Mouse (Mus musculus): ENCODE measurements around the gene Ddr2. TPM values are rescaled to one million over a fixed set of nuclear protein-coding genes. Genes with fewer than 3 reads are reported as not detected.

The Ddr2 gene
- polyA plus RNA-seq, 1 experiment from 2014 or later: 22.8 TPM

DNA sequence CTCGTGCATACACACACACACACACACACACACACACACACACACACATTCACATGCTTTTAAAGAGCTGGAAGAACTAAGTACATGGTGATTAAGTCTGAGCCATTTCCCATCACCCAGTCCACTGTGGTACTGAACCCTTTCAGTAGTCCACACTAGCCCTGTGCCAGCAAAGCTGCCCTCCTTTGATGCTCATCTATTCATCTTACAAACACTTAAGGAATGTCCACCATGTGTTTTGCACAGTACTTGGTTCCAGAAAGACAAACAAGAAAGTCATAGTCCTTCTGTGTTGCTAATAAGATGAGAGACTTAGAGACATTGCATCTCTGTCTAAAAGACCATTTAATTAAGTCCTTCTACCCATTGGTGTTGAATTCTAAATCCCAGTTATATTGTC lies 29.7 kb downstream of the Ddr2 start:
- 78% methylated on average over 1 of the region's 1 CpGs for WGBS
- H3K9me3 ChIP-seq (replicated peaks): no peaks in the 10 kb centered on the region
- H3K4me3 ChIP-seq: no peak overlapping the region
- H3K4me1 ChIP-seq: no peaks in the 10 kb centered on the region
- no peak for DNase-seq (ENCODE audit: low spot score)
- no peaks in the 10 kb centered on the region for H3K36me3 ChIP-seq
- H3K27me3 ChIP-seq (ENCODE audit: low read depth, poor library complexity, severe bottlenecking): no peaks in the 10 kb centered on the region
- no peak overlapping the region for H3K27ac ChIP-seq (replicated peaks)

DNA sequence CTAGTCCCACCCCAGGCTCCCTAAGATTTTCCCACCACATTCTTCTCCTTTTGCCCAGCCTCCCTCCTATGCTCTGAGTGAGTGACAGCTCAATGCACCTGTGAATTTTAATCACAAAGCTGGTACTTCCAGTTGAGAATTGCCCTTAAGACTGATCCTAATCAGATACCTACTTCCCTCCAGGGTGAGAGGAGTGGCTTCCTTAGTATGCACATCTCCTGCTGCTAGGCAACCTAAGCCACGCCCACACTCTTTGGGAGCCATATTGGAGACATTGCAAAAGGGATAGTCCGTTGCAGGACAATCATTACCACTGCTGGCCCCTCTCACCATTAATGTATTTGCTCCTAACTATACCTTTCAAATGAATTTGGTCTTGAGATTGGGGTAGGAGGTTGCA lies 31.1 kb downstream of the Ddr2 start:
- H3K4me1 ChIP-seq: no peaks in the 10 kb centered on the region
- no peak overlapping the region for H3K27ac ChIP-seq (replicated peaks)
- H3K27me3 ChIP-seq (ENCODE audit: low read depth, poor library complexity, severe bottlenecking): no peaks in the 10 kb centered on the region
- WGBS: 65% methylated on average over 2 of the region's 2 CpGs
- H3K4me3 ChIP-seq: no peak overlapping the region
- no peak for DNase-seq (ENCODE audit: low spot score)
- H3K9me3 ChIP-seq (replicated peaks): no peaks in the 10 kb centered on the region
- no peaks in the 10 kb centered on the region for H3K36me3 ChIP-seq

DNA sequence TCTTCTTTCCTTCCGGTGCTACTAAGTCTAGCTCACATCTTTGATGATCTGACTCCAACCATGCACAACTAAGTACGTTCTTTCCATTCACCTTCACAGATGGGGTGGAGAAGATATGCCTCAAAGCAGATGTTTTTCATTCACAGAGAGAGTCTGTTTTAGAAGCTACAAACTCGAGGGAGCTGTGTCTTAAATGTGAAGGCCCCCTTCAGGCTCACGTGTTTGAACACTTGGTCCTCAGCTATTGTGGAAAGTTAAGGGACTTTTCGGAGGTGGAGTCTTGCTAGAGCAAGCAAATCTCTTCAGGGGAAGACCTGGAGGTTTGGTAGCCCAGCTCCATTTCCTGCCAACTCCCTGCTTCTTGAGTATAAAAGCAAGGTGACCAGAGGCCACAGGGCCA lies 34.2 kb downstream of the Ddr2 start:
- Histone ChIP-seq H3K4me1 (no peaks in the 10 kb centered on the region), H3K4me3 (no peak overlapping the region), H3K27ac (replicated peaks) (no peak overlapping the region), H3K27me3 (ENCODE audit: low read depth, poor library complexity, severe bottlenecking) (no peaks in the 10 kb centered on the region), H3K9me3 (replicated peaks) (no peaks in the 10 kb centered on the region), H3K36me3 (no peaks in the 10 kb centered on the region)
- DNase-seq (ENCODE audit: low spot score): no peak
- 85% methylated on average over 5 of the region's 5 CpGs for whole genome bisulfite sequencing

GRCm38 (mm10) chr1:170073768-170074167 lies 36.8 kb downstream of the Ddr2 start:
- H3K36me3 ChIP-seq: no peaks in the 10 kb centered on the region
- WGBS: 86% methylated on average over 8 of the region's 8 CpGs
- H3K4me1 ChIP-seq: no peaks in the 10 kb centered on the region
- H3K9me3 ChIP-seq (replicated peaks): no peaks in the 10 kb centered on the region
- no peak for DNase-seq (ENCODE audit: low spot score)
- H3K27me3 ChIP-seq (ENCODE audit: low read depth, poor library complexity, severe bottlenecking): no peaks in the 10 kb centered on the region
- H3K4me3 ChIP-seq: no peak overlapping the region
- no peak overlapping the region for H3K27ac ChIP-seq (replicated peaks)

DNA sequence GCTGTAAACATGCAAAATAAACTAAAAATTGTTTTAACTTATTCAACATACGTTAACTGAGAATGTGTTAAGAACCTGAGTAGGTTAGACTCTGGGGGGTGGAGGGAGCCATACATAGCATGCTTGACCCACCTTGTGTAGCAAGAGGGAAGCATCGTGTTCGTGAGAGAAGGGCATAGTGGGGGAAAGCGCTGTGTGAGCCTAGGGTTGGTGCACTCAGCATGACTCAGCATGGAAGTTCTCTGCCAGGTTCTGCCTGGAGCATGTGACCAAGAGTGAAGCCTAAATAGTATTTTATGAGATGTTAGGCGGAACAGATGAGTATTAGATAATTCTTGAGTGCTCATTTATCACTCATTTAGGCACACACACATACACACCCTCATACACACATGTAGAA lies 41.4 kb downstream of the Ddr2 start:
- H3K4me1 ChIP-seq: no peaks in the 10 kb centered on the region; the same call in 1 of the 2 replicates
- H3K36me3 ChIP-seq: no peaks in the 10 kb centered on the region
- no peaks in the 10 kb centered on the region for H3K27me3 ChIP-seq (ENCODE audit: low read depth, poor library complexity, severe bottlenecking)
- no peak for DNase-seq (ENCODE audit: low spot score)
- no peak overlapping the region for H3K4me3 ChIP-seq
- no peak overlapping the region for H3K27ac ChIP-seq (replicated peaks)
- WGBS: 91% methylated on average over 5 of the region's 5 CpGs
- no peaks in the 10 kb centered on the region for H3K9me3 ChIP-seq (replicated peaks)

DNA sequence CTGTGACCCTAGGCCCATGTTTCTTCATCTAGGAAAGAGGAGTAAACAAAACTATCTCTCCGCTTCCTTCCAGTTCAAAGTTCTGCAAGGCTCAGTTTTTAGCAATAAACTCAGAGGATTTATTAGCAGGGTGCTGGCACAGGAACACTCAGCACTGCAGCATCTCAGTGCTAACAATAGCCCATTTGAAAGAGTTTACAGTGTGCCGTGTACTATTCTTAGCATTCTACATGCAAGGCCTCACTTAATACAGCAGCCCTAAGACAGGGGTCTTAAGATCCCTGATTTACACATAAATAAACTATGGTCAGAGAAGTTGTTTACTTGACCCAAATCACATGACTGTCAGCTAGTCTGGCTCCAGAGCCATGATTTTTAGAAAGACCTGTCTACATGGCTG lies 44.6 kb downstream of the Ddr2 start:
- 93% methylated on average over 2 of the region's 2 CpGs for WGBS
- Histone ChIP-seq H3K27ac (replicated peaks) (no peak overlapping the region), H3K9me3 (replicated peaks) (no peaks in the 10 kb centered on the region), H3K27me3 (ENCODE audit: low read depth, poor library complexity, severe bottlenecking) (no peaks in the 10 kb centered on the region), H3K4me1 (peaks cover 3% of the 10 kb centered on the region; the same call in 1 of the 2 replicates), H3K36me3 (no peaks in the 10 kb centered on the region), H3K4me3 (no peak overlapping the region)
- DNase-seq (ENCODE audit: low spot score): no peak

DNA sequence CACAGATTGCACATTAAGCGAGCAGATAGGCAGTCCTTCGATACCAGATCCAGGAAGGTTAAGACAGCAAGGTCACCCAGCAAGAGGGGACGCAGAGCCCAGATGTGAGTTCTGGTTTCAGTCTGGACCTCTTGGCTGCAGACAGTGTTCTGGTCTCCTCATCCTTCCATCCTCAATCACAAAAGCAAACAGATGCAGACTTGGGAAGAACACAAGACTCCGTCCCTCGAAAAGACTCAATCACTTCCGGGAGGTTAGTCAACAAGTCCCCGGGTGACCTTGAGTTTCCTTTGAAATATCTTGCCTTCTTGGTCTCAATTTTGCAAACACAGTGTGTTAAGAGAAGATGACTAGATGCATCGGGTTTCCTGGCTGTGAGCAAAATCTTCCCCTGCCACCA lies 45.6 kb downstream of the Ddr2 start:
- H3K4me3 ChIP-seq: no peak overlapping the region
- no peaks in the 10 kb centered on the region for H3K27me3 ChIP-seq (ENCODE audit: low read depth, poor library complexity, severe bottlenecking)
- no peak overlapping the region for H3K27ac ChIP-seq (replicated peaks)
- H3K9me3 ChIP-seq (replicated peaks): no peaks in the 10 kb centered on the region
- 90% methylated on average over 8 of the region's 8 CpGs for WGBS
- DNase-seq (ENCODE audit: low spot score): no peak
- H3K4me1 ChIP-seq: peaks cover 3% of the 10 kb centered on the region; the same call in 1 of the 2 replicates
- H3K36me3 ChIP-seq: no peaks in the 10 kb centered on the region

DNA sequence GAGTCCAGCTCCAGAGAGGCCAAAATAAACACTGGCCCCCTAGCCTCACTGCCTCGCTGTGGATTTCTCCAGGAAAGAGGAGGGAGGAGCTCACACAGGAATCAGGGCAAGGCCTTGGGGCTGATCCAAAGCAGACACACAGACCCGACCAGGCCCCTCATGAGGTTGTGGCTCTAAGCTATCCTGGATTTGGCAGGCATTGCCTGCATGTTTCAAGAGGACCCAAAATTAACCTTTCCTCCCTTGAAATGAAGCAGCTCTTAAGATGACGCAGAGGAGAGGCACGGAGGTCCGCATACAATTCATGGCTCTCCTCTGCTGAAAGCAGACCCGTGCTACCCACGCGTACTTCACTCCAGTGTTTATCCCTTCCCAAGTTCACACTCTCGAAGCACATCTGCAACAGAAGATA lies 46.5 kb downstream of the Ddr2 start:
- Histone ChIP-seq H3K9me3 (replicated peaks) (no peaks in the 10 kb centered on the region; the same call in 1 of the 2 replicates), H3K27me3 (ENCODE audit: low read depth, poor library complexity, severe bottlenecking) (no peaks in the 10 kb centered on the region), H3K4me3 (no peak overlapping the region), H3K36me3 (no peaks in the 10 kb centered on the region), H3K27ac (replicated peaks) (no peak overlapping the region), H3K4me1 (peaks cover 3% of the 10 kb centered on the region; the same call in 1 of the 2 replicates)
- no peak for DNase-seq (ENCODE audit: low spot score)
- 74% methylated on average over 9 of the region's 9 CpGs for whole genome bisulfite sequencing

DNA sequence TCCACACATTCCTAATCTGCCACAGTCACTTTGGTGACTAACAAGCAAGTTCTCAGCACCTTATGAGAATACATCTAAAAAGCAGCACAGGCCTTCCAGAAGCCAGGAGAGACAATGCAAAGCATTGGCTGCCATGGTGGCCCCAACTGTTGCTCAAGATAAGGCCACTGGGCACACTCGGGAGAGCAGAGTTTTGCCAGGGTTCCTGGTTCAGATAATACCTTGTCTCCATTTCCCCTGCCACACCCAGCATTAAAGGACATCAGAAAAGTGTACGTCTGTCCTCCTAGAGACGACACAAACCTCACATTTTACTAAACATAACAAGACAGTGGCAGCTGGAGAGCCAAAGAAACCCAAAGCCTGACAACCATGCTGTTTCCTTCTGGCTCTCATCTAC lies 50.3 kb downstream of the Ddr2 start:
- H3K4me3 ChIP-seq: no peak overlapping the region
- H3K4me1 ChIP-seq: peaks cover 6% of the 10 kb centered on the region; the same call in 1 of the 2 replicates
- H3K9me3 ChIP-seq (replicated peaks): no peaks in the 10 kb centered on the region; the same call in 1 of the 2 replicates
- H3K36me3 ChIP-seq: no peaks in the 10 kb centered on the region
- H3K27ac ChIP-seq (replicated peaks): no peak overlapping the region
- DNase-seq (ENCODE audit: low spot score): no peak
- no peaks in the 10 kb centered on the region for H3K27me3 ChIP-seq (ENCODE audit: low read depth, poor library complexity, severe bottlenecking)
- WGBS: 77% methylated on average over 3 of the region's 3 CpGs

DNA sequence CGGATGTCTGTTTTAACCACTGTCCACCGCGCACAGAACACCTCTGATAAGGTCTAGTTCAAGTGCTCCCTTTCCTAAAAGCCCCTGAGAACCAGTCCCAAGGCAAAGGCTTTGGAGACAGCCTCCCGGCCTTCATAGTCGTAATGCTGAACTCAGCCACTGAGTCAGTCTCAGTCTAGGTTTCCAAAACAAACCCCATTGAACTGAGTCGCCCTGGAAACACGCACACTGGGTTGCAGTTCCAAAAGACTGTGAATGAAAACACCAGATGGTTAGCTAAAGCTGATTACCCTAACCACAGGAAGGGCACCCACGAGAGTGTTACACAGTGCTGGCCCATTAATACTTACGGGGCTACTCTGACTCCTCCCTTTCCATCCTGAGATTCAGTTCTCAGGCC lies 51.2 kb downstream of the Ddr2 start:
- no peaks in the 10 kb centered on the region; the same call in 1 of the 2 replicates for H3K9me3 ChIP-seq (replicated peaks)
- H3K4me3 ChIP-seq: no peak overlapping the region
- no peaks in the 10 kb centered on the region for H3K36me3 ChIP-seq
- WGBS: 85% methylated on average over 9 of the region's 9 CpGs
- no peak overlapping the region for H3K27ac ChIP-seq (replicated peaks)
- H3K27me3 ChIP-seq (ENCODE audit: low read depth, poor library complexity, severe bottlenecking): no peaks in the 10 kb centered on the region
- H3K4me1 ChIP-seq: peaks cover 6% of the 10 kb centered on the region; the same call in 1 of the 2 replicates
- no peak for DNase-seq (ENCODE audit: low spot score)

DNA sequence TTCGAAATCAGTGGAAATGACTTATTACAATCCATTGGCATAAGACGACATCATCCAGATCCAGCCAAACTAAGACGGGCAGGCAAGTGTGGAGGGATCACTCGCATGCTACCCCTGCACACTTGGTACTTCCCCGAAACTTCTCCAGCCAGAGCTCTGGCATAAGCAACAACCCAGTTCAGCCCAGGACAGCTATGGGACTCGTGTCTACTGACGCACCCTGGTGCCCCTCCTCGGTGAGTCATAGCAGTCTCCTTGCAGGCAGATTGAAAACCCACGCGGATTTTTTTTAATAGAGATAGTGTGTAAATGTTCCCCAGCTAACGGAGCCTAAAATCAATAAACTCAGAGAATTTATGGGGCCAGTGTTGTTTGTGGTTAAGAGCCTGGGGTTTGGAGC lies 52.5 kb downstream of the Ddr2 start:
- no peak overlapping the region for H3K4me3 ChIP-seq
- no peak for DNase-seq (ENCODE audit: low spot score)
- 0 out of 2 replicates have a peak, but pooled peaks cover 2% of the 10 kb centered on the region for H3K4me1 ChIP-seq
- no peaks in the 10 kb centered on the region for H3K27me3 ChIP-seq (ENCODE audit: low read depth, poor library complexity, severe bottlenecking)
- H3K9me3 ChIP-seq (replicated peaks): no peaks in the 10 kb centered on the region; the same call in 1 of the 2 replicates
- WGBS: 93% methylated on average over 11 of the region's 11 CpGs
- H3K27ac ChIP-seq (replicated peaks): no peak overlapping the region
- H3K36me3 ChIP-seq: no peaks in the 10 kb centered on the region

GRCm38 (mm10) chr1:170057607-170058006 lies 53.0 kb downstream of the Ddr2 start:
- 0 out of 2 replicates have a peak, but pooled peaks cover 2% of the 10 kb centered on the region for H3K4me1 ChIP-seq

GRCm38 (mm10) chr1:170056921-170057320 lies 53.6 kb downstream of the Ddr2 start:
- no peak for DNase-seq (ENCODE audit: low spot score)
- Histone ChIP-seq H3K27me3 (ENCODE audit: low read depth, poor library complexity, severe bottlenecking) (no peaks in the 10 kb centered on the region), H3K4me1 (0 out of 2 replicates have a peak, but pooled peaks cover 2% of the 10 kb centered on the region), H3K27ac (replicated peaks) (no peak overlapping the region), H3K9me3 (replicated peaks) (no peaks in the 10 kb centered on the region; the same call in 1 of the 2 replicates), H3K36me3 (no peaks in the 10 kb centered on the region), H3K4me3 (no peak overlapping the region)
- WGBS: 81% methylated on average over 3 of the region's 3 CpGs

More at GRCm38 (mm10) chr1:170057607-170058006, 53.0 kb downstream of the Ddr2 start:
- no peak overlapping the region for H3K4me3 ChIP-seq
- H3K9me3 ChIP-seq (replicated peaks): no peaks in the 10 kb centered on the region; the same call in 1 of the 2 replicates
- WGBS: 85% methylated on average over 7 of the region's 7 CpGs
- no peaks in the 10 kb centered on the region for H3K27me3 ChIP-seq (ENCODE audit: low read depth, poor library complexity, severe bottlenecking)
- H3K27ac ChIP-seq (replicated peaks): no peak overlapping the region
- DNase-seq (ENCODE audit: low spot score): no peak
- no peaks in the 10 kb centered on the region for H3K36me3 ChIP-seq

DNA sequence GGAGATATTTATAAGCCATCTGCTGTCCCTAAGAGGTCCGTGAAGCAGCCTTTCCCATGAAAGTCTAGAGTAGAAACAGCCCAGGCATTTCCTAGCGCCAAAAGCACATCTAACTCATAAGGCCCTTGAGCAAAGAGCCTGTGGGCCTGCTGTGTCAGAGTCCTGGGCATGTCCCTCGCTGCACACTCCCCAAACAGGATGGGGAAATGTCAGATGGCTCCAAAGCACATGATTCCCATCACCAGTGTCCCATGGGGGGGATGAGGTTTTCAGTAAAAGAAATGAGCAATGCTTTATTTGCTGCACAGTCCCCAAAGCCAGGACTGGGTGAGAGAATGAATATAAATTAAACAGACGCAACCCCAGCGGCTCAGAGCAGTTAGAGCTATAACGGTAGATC lies 54.3 kb downstream of the Ddr2 start:
- 81% methylated on average over 6 of the region's 6 CpGs for WGBS
- Histone ChIP-seq H3K4me3 (no peak overlapping the region), H3K27ac (replicated peaks) (no peak overlapping the region), H3K27me3 (ENCODE audit: low read depth, poor library complexity, severe bottlenecking) (no peaks in the 10 kb centered on the region), H3K9me3 (replicated peaks) (no peaks in the 10 kb centered on the region; the same call in 1 of the 2 replicates), H3K36me3 (no peaks in the 10 kb centered on the region), H3K4me1 (0 out of 2 replicates have a peak, but pooled peaks cover 2% of the 10 kb centered on the region)
- DNase-seq (ENCODE audit: low spot score): no peak

Data from midbrain, embryonic 10.5 days (tissue).